Mouse (Mus musculus) CD4-positive, CD25-positive, alpha-beta regulatory T cell, adult 2 months (primary cell): ENCODE data around the gene Sirt2.

ENCODE experiments used
- DNase-seq: peaks from one replicate; pipeline ENCODE4 v3.0.0-alpha.2; 2012; ENCODE audit warnings: low read depth, low spot score

Gene Sirt2

GRCm38 (mm10) chr7:28795832-28796231, 29.3 kb downstream of the Sirt2 start:
- peak; percentile 41 for DNase-seq

GRCm38 (mm10) chr7:28796562-28796975, 30.0 kb downstream of the Sirt2 start:
- DNase-seq, result peak; percentile 90

- peak; percentile 72 for DNase-seq
Observed at GRCm38 (mm10) chr7:28799994-28800393, 33.5 kb downstream of the Sirt2 start.

- no peak for DNase-seq
Observed at GRCm38 (mm10) chr7:28801451-28801850, 34.9 kb downstream of the Sirt2 start.

GRCm38 (mm10) chr7:28801901-28802670, 35.6 kb downstream of the Sirt2 start:
- DNase-seq, result no peak

GRCm38 (mm10) chr7:28802846-28803588, 36.5 kb downstream of the Sirt2 start:
- no peak for DNase-seq

- DNase-seq, result no peak
Observed at GRCm38 (mm10) chr7:28803756-28804155, 37.2 kb downstream of the Sirt2 start.

- DNase-seq, result peak; percentile 77
Observed at GRCm38 (mm10) chr7:28806869-28807268, 40.3 kb downstream of the Sirt2 start.

GRCm38 (mm10) chr7:28807641-28808220, 41.2 kb downstream of the Sirt2 start:
- DNase-seq, result no peak

- peak; percentile 82 for DNase-seq
Observed at GRCm38 (mm10) chr7:28808221-28808941, 41.8 kb downstream of the Sirt2 start, which contains the start of gene Hnrnpl. Hnrnpl (plus strand) TSS chr7:28808541.

- peak; percentile 97 for DNase-seq
Observed at GRCm38 (mm10) chr7:28808957-28809393, 42.4 kb downstream of the Sirt2 start.

- peak; percentile 88 for DNase-seq
Observed at GRCm38 (mm10) chr7:28809401-28810089, 43.0 kb downstream of the Sirt2 start.

GRCm38 (mm10) chr7:28810107-28811066, 43.9 kb downstream of the Sirt2 start:
- peak; percentile 97 for DNase-seq

- DNase-seq, result peak; percentile 97
Observed at GRCm38 (mm10) chr7:28811228-28811627, 44.7 kb downstream of the Sirt2 start.

GRCm38 (mm10) chr7:28811640-28812275, 45.2 kb downstream of the Sirt2 start:
- no peak for DNase-seq

GRCm38 (mm10) chr7:28812436-28812835, 45.9 kb downstream of the Sirt2 start:
- DNase-seq, result no peak

- DNase-seq, result peak; percentile 54
Observed at GRCm38 (mm10) chr7:28812949-28813348, 46.4 kb downstream of the Sirt2 start.

- no peak for DNase-seq
Observed at GRCm38 (mm10) chr7:28814306-28815034, 47.9 kb downstream of the Sirt2 start.

- no peak for DNase-seq
Observed at GRCm38 (mm10) chr7:28815230-28815629, 48.7 kb downstream of the Sirt2 start.
